Mouse (Mus musculus): ENCODE data around the gene Ccn5. TPM values are rescaled to one million over a fixed set of nuclear protein-coding genes. Genes with fewer than 3 reads are reported as not detected.

The Ccn5 gene
- polyA plus RNA-seq, 1 experiment from 2014 or later, result 0.24 TPM

DNA sequence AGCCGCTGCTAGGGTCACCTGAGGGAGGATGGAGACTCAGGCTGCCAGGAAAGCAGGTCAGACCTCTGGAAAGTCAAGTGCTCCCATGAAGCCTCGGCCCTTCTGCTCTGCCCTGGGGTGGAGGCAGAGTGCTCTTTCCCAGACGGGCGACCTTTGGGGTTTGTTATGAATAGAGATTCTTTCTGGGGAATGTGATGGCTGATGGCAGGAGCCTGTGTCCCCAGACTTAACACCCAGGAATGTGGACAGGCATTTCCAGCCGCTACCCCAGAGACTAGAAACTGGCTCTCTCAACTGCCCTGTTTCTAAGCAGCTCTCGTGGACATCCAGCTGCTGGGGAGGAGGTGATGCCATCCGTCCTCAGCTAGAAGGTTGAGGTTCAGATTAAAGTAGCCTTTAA lies 11.0 kb upstream of the Ccn5 start:
- no peak for ATAC-seq
- 40% methylated on average over 7 of the region's 7 CpGs for WGBS

DNA sequence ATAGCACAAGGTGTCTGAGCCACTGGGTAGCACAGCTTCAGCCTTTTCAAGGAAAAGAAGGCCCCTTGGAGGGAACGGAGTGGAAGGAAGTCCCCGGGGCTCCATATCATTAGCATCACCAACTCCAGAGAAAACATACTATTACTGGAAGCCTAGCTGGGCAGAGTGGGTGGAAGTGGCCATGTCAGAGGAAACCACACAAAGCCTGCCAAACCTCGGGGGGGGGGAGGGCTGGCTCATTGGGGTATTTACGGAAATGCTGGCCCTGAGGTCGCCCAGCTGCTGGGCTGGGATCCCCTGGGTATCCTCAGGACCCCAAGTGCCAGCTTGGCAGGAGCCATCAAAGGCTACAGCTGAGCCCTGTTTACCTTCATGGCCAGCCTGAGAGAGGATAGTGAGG lies 7.6 kb upstream of the Ccn5 start:
- H3K36me3 ChIP-seq, result no peaks in the 10 kb centered on the region
- no peak overlapping the region for H3K27ac ChIP-seq
- no peaks in the 10 kb centered on the region for H3K27me3 ChIP-seq (replicated peaks)
- no peaks in the 10 kb centered on the region for H3K9me3 ChIP-seq
- 60% methylated on average over 5 of the region's 5 CpGs for WGBS
- no peak for ATAC-seq
- H3K9ac ChIP-seq, result no peak overlapping the region
- H3K4me2 ChIP-seq (replicated peaks), result no peak overlapping the region
- no peak overlapping the region for H3K4me3 ChIP-seq (replicated peaks)
- no peaks in the 10 kb centered on the region for H3K4me1 ChIP-seq (replicated peaks)

More for the DNA sequence above, 11.0 kb upstream of the Ccn5 start:
- H3K9ac ChIP-seq, result no peak overlapping the region
- H3K27me3 ChIP-seq (replicated peaks), result no peaks in the 10 kb centered on the region
- no peaks in the 10 kb centered on the region for H3K4me1 ChIP-seq (replicated peaks)
- no peaks in the 10 kb centered on the region for H3K9me3 ChIP-seq
- no peak overlapping the region for H3K4me2 ChIP-seq (replicated peaks)
- no peak overlapping the region for H3K27ac ChIP-seq
- no peak overlapping the region for H3K4me3 ChIP-seq (replicated peaks)
- no peaks in the 10 kb centered on the region for H3K36me3 ChIP-seq

DNA sequence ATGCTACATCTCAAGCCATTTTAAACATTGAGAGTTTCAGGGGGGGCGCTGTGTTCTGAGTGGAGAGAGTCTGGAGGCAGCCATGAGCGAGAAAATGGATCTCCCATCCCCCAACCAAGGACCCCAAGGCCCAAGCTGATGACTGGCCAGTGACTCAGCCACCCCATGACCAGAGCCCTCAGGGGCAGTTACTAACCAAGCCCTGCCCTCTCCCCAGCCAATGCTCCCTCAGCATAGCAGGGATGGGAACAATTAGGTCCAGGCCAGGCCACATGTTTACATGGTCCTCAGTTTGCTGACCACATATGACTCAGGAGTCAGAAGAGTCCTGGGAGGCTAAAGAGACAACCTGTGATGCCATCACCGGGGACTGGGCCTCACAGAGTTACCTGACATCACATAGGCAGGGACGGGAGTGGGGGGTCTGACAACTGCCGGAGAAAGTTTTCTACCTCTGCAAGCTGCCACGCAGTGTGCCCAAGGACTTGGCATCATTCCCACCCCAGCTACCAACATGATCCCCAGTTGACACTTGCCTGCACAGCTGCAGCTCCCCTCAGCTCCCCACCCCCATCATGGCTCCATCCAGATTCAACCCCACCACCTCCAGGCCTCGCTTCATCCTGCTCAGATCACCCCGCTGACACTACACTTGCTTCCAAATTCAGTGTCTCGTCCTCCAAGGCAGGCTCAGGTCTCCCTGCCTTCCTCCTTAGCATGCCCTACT lies 5.8 kb upstream of the Ccn5 start:
- 84% methylated on average over 9 of the region's 9 CpGs for whole genome bisulfite sequencing
- H3K4me1 ChIP-seq (replicated peaks), result no peaks in the 10 kb centered on the region

DNA sequence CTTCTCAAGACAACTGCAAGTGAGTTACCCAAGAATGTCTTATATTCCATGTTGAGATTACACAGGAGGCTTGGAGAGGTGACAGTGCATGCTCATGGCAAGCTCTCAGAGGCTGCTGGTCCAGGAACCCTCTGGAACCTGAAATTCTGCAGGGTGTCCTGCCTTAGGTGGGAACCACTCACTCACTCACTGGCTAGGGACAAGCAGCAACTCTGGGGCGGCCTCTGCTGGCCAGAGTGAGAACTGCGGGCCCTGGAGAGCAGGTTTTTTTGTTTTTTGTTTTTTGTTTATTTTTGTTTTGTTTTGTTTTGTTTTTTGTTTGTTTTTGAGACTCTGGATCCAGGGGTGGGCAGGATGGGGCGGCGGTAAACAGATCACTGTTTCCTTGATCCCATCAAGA lies 2.6 kb downstream of the Ccn5 start:
- Histone ChIP-seq H3K27me3 (replicated peaks) (no peaks in the 10 kb centered on the region), H3K4me3 (replicated peaks) (no peak overlapping the region), H3K36me3 (no peaks in the 10 kb centered on the region), H3K9ac (no peak overlapping the region), H3K4me2 (replicated peaks) (peak overlapping the region; percentile 33), H3K27ac (no peak overlapping the region), H3K9me3 (no peaks in the 10 kb centered on the region), H3K4me1 (replicated peaks) (no peaks in the 10 kb centered on the region)
- WGBS, result 7% methylated on average over 4 of the region's 4 CpGs
- ATAC-seq, result no peak

More for the DNA sequence above, 5.8 kb upstream of the Ccn5 start:
- Histone ChIP-seq H3K4me3 (replicated peaks) (no peak overlapping the region), H3K9ac (no peak overlapping the region), H3K27ac (no peak overlapping the region), H3K36me3 (no peaks in the 10 kb centered on the region), H3K27me3 (replicated peaks) (no peaks in the 10 kb centered on the region), H3K4me2 (replicated peaks) (no peak overlapping the region), H3K9me3 (no peaks in the 10 kb centered on the region)
- ATAC-seq, result no peak

DNA sequence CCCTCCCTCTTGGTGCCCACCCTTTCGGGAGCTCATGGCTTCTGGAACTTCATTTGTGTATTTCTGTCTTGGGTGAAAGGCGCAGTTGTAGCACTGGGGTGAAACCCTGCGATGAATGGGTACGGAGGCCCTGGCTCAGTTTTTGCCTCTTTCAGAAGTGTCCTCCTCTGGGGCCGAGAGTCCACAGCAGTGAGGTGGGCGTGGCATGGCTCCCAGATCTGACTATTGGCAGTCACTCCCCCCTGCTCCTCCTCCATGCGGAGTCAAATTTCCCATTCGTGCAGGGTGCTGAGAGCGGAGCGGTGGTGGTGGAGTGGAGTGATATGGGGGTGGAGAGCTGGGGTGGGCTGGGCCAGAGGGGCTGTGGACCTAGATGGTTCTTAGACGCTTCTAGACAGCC lies 3.1 kb downstream of the Ccn5 start:
- Histone ChIP-seq H3K4me3 (replicated peaks) (no peak overlapping the region), H3K4me2 (replicated peaks) (peak overlapping the region; percentile 33), H3K36me3 (no peaks in the 10 kb centered on the region), H3K27ac (no peak overlapping the region), H3K9me3 (no peaks in the 10 kb centered on the region), H3K4me1 (replicated peaks) (no peaks in the 10 kb centered on the region), H3K9ac (no peak overlapping the region), H3K27me3 (replicated peaks) (no peaks in the 10 kb centered on the region)
- ATAC-seq, result peak; percentile 80
- WGBS, result 17% methylated on average over 11 of the region's 11 CpGs

GRCm38 (mm10) chr2:163825861-163826260 lies 5.2 kb downstream of the Ccn5 start:
- no peaks in the 10 kb centered on the region for H3K9me3 ChIP-seq
- WGBS, result 86% methylated on average over 1 of the region's 1 CpGs
- H3K4me2 ChIP-seq (replicated peaks), result no peak overlapping the region

GRCm38 (mm10) chr2:163826494-163826893 lies 5.8 kb downstream of the Ccn5 start:
- Histone ChIP-seq H3K27me3 (replicated peaks) (no peaks in the 10 kb centered on the region), H3K27ac (no peak overlapping the region), H3K4me2 (replicated peaks) (no peak overlapping the region), H3K9me3 (no peaks in the 10 kb centered on the region), H3K9ac (no peak overlapping the region), H3K36me3 (no peaks in the 10 kb centered on the region), H3K4me3 (replicated peaks) (no peak overlapping the region), H3K4me1 (replicated peaks) (no peaks in the 10 kb centered on the region)
- ATAC-seq, result no peak
- WGBS, result 75% methylated on average over 5 of the region's 5 CpGs

More at GRCm38 (mm10) chr2:163825861-163826260, 5.2 kb downstream of the Ccn5 start:
- no peaks in the 10 kb centered on the region for H3K27me3 ChIP-seq (replicated peaks)
- H3K4me3 ChIP-seq (replicated peaks), result no peak overlapping the region
- ATAC-seq, result no peak
- no peaks in the 10 kb centered on the region for H3K4me1 ChIP-seq (replicated peaks)
- H3K9ac ChIP-seq, result no peak overlapping the region
- no peaks in the 10 kb centered on the region for H3K36me3 ChIP-seq
- no peak overlapping the region for H3K27ac ChIP-seq

GRCm38 (mm10) chr2:163831163-163831562 lies 10.5 kb downstream of the Ccn5 start:
- Histone ChIP-seq H3K4me1 (replicated peaks) (no peaks in the 10 kb centered on the region), H3K9ac (no peak overlapping the region), H3K9me3 (no peaks in the 10 kb centered on the region), H3K4me3 (replicated peaks) (no peak overlapping the region), H3K27ac (no peak overlapping the region), H3K4me2 (replicated peaks) (no peak overlapping the region), H3K36me3 (no peaks in the 10 kb centered on the region), H3K27me3 (replicated peaks) (no peaks in the 10 kb centered on the region)
- no peak for ATAC-seq
- 56% methylated on average over 1 of the region's 1 CpGs for WGBS

GRCm38 (mm10) chr2:163838043-163838442 lies 17.4 kb downstream of the Ccn5 start:
- Histone ChIP-seq H3K4me2 (replicated peaks) (no peak overlapping the region), H3K9ac (no peak overlapping the region), H3K36me3 (no peaks in the 10 kb centered on the region), H3K27ac (no peak overlapping the region), H3K4me3 (replicated peaks) (no peak overlapping the region), H3K4me1 (replicated peaks) (no peaks in the 10 kb centered on the region), H3K27me3 (replicated peaks) (no peaks in the 10 kb centered on the region), H3K9me3 (no peaks in the 10 kb centered on the region)
- peak; percentile 49; the same call in 1 of the 2 replicates for ATAC-seq
- WGBS, result 30% methylated on average over 9 of the region's 9 CpGs

GRCm38 (mm10) chr2:163839519-163839918 lies 18.9 kb downstream of the Ccn5 start:
- Histone ChIP-seq H3K9ac (no peak overlapping the region), H3K9me3 (no peaks in the 10 kb centered on the region), H3K36me3 (no peaks in the 10 kb centered on the region), H3K4me1 (replicated peaks) (no peaks in the 10 kb centered on the region), H3K27ac (no peak overlapping the region), H3K4me2 (replicated peaks) (no peak overlapping the region), H3K4me3 (replicated peaks) (no peak overlapping the region), H3K27me3 (replicated peaks) (no peaks in the 10 kb centered on the region)
- WGBS, result 63% methylated on average over 6 of the region's 6 CpGs
- no peak for ATAC-seq

DNA sequence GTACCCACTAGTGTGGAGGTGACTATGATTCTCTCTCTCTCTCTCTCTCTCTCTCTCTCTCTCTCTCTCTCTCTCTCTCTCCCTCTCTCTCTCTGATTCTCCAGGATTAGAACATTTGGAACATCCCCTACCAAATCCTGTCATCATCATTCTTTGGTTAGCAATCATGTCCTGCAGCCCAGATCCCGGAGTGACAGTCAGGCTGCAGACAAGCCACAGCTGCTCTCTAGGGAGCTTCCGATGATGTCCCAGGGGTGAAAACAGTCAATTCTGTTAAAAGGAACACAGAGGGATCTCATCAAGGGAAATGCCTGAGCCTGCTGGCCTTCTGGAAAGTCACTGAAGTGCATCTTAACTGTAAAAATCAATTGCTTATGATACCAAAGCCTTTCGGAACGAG lies 21.4 kb downstream of the Ccn5 start:
- Histone ChIP-seq H3K9me3 (no peaks in the 10 kb centered on the region), H3K27me3 (replicated peaks) (no peaks in the 10 kb centered on the region), H3K4me2 (replicated peaks) (no peak overlapping the region), H3K4me3 (replicated peaks) (no peak overlapping the region), H3K9ac (no peak overlapping the region), H3K4me1 (replicated peaks) (no peaks in the 10 kb centered on the region), H3K27ac (no peak overlapping the region), H3K36me3 (no peaks in the 10 kb centered on the region)
- no peak for ATAC-seq
- WGBS, result 68% methylated on average over 4 of the region's 4 CpGs

DNA sequence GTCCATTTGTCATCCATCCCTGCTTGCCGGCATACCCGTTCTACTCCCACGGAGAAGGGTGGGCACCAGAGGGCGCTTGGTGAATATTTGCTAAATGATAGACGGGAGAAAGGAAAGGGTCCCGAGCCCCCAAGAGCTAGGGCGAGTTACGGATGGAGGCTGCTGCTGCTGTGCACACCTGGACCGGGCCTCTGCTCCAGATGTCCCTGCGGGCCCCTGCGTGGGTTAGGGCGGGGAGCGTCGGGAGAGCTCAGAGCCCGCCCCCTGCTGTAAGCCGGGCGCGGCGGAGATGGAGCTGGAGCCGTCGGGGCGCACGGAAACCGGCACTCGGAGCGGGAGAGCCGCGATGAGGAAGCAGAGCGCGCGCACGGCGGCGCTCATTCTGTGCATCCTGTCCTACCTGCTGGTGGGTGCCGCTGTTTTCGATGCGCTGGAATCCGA lies 32.8 kb downstream of the Ccn5 start, which contains the start of gene Kcnk15:
TSS of gene Kcnk15 (plus strand) at position 191 of the 441 bp plus-strand sequence.
- peaks cover 71% of the 10 kb centered on the region for H3K27me3 ChIP-seq (replicated peaks)
- no peaks in the 10 kb centered on the region for H3K9me3 ChIP-seq
- ATAC-seq, result no peak
- no peaks in the 10 kb centered on the region for H3K36me3 ChIP-seq
- WGBS, result under 1% methylated on average over 38 of the region's 38 CpGs
- H3K4me3 ChIP-seq (replicated peaks), result peak within 1 kb of the TSS; percentile 18; the same call in 1 of the 2 replicates
- H3K4me2 ChIP-seq (replicated peaks), result peak within 1 kb of the TSS; percentile 47
- peaks cover 3% of the 10 kb centered on the region for H3K4me1 ChIP-seq (replicated peaks)
- H3K9ac ChIP-seq, result no peak within 1 kb of the TSS
- H3K27ac ChIP-seq, result no peak within 1 kb of the TSS

- Histone ChIP-seq H3K27me3 (replicated peaks) (peaks cover 59% of the 10 kb centered on the region), H3K4me3 (replicated peaks) (no peak overlapping the region), H3K9me3 (no peaks in the 10 kb centered on the region), H3K36me3 (no peaks in the 10 kb centered on the region), H3K4me2 (replicated peaks) (no peak overlapping the region), H3K9ac (no peak overlapping the region), H3K27ac (no peak overlapping the region), H3K4me1 (replicated peaks) (peaks cover 3% of the 10 kb centered on the region)
- WGBS, result 69% methylated on average over 6 of the region's 6 CpGs
- ATAC-seq, result no peak
These were observed 36.6 kb downstream of the Ccn5 start for GRCm38 (mm10) chr2:163857233-163857632.

Data from intestine, embryonic 15.5 days (tissue).